Mouse (Mus musculus): ENCODE measurements at regions not wholly inside any gene's neighbourhood (a gene's known extent, or its start where the extent isn't known, plus 50 kb on each side); places are given as distances from the start of the nearest gene placed in this dataset.

DNA sequence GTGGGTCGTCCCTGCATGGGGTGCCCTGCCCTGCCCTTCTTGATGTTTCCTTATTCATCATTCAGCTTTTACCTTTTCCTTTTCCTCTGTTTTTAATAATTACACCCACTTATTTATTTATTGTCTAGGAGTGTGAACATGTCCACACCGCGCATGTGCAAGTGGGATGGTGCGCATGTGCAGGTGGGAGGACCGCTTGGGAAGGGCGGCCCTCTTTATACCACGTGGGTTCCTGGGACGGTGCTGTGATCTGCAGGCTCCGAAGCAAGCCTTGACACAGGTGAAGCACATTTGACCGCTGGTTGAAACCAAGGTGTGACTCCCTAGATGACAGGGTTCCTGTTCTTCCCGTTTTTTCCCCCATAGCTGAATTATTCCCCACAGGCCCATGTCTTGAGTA, 60.0 kb downstream of the Syf2 start:
- H3K9me3 ChIP-seq (replicated peaks; ENCODE audit: control insufficient read depth, low read length): no peaks in the 10 kb centered on the region
- H3K4me2 ChIP-seq (ENCODE audit: low read length): no peak overlapping the region
- 91% methylated on average over 11 of the region's 11 CpGs for WGBS
- ATAC-seq (no peak), DNase-seq (ENCODE audit: low spot score) (no peak)
- no peaks in the 10 kb centered on the region for H3K27me3 ChIP-seq (replicated peaks; ENCODE audit: control insufficient read depth, insufficient read depth, low read length)
- no peak overlapping the region for H3K4me3 ChIP-seq (ENCODE audit: low read depth, low read length)
- H3K4me1 ChIP-seq (ENCODE audit: control insufficient read depth, insufficient read depth, low read length): no peaks in the 10 kb centered on the region
- no peaks in the 10 kb centered on the region for H3K36me3 ChIP-seq (ENCODE audit: control insufficient read depth, insufficient read depth, low read length)
- no peak overlapping the region for H3K27ac ChIP-seq (ENCODE audit: low read depth, low read length)
- no peak overlapping the region for H3K9ac ChIP-seq (ENCODE audit: low read length)

DNA sequence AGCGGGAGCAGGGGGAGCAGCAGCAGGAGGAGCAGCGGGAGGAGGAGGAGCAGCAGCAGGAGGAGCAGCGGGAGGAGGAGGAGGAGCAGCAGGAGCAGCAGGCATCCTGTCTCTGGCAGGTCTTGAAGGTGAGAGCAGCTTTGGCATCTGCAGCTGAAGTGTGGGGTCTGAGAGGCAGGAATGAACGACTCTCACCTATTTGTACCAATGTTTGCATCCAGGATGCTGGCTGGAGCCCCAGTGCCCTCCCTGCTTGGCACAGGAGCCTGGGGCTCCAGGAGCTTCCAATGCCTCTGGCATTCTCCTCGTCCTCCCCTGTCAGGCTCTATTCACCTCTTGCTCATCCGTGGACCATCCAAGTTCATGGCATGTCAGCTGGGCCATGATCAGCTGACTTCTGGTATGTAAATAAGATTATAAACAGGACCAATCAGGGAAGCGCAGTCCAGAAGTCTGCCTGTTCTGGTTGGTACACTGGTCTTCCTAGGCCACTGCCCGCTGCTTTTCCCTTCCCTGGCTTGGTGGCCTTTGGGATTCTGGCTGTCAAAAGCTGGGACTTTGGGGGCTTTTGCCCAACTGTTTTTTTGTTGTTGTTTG, 62.9 kb downstream of the Syf2 start:
- H3K27ac ChIP-seq (ENCODE audit: low read depth, low read length): no peak overlapping the region
- ATAC-seq (no peak), DNase-seq (ENCODE audit: low spot score) (no peak)
- H3K4me1 ChIP-seq (ENCODE audit: control insufficient read depth, insufficient read depth, low read length): no peaks in the 10 kb centered on the region
- H3K27me3 ChIP-seq (replicated peaks; ENCODE audit: control insufficient read depth, insufficient read depth, low read length): no peaks in the 10 kb centered on the region
- H3K36me3 ChIP-seq (ENCODE audit: control insufficient read depth, insufficient read depth, low read length): no peaks in the 10 kb centered on the region
- H3K9ac ChIP-seq (ENCODE audit: low read length): no peak overlapping the region
- no peak overlapping the region for H3K4me2 ChIP-seq (ENCODE audit: low read length)
- H3K9me3 ChIP-seq (replicated peaks; ENCODE audit: control insufficient read depth, low read length): no peaks in the 10 kb centered on the region
- H3K4me3 ChIP-seq (ENCODE audit: low read depth, low read length): no peak overlapping the region
- 56% methylated on average over 8 of the region's 8 CpGs for WGBS

DNA sequence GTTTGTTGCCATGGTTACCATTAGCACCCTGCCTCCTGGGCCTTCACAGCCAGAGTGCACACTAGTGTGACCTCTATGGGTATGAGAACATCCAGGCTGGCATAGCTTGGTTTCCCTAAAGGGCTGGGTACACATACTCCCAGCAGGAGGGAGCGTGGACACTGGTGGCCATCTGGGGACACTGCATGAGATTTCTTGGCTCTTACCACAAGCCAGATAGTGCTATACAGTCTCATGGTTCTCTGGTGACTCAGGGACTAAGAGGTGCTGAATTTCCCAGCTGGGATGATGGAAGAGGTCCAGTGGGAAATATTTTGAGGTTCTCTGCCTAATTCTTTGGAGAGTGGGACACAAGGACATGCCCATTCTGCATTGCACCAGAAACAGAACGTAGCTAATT, 63.5 kb downstream of the Syf2 start:
- Histone ChIP-seq H3K9me3 (replicated peaks; ENCODE audit: control insufficient read depth, low read length) (no peaks in the 10 kb centered on the region), H3K36me3 (ENCODE audit: control insufficient read depth, insufficient read depth, low read length) (no peaks in the 10 kb centered on the region), H3K4me1 (ENCODE audit: control insufficient read depth, insufficient read depth, low read length) (no peaks in the 10 kb centered on the region; the same call in none of the 2 replicates), H3K27ac (ENCODE audit: low read depth, low read length) (no peak overlapping the region), H3K9ac (ENCODE audit: low read length) (no peak overlapping the region), H3K4me3 (ENCODE audit: low read depth, low read length) (no peak overlapping the region), H3K27me3 (replicated peaks; ENCODE audit: control insufficient read depth, insufficient read depth, low read length) (no peaks in the 10 kb centered on the region), H3K4me2 (ENCODE audit: low read length) (no peak overlapping the region)
- WGBS: 82% methylated on average over 2 of the region's 2 CpGs
- DNase-seq (ENCODE audit: low spot score): no peak
- no peak for ATAC-seq

DNA sequence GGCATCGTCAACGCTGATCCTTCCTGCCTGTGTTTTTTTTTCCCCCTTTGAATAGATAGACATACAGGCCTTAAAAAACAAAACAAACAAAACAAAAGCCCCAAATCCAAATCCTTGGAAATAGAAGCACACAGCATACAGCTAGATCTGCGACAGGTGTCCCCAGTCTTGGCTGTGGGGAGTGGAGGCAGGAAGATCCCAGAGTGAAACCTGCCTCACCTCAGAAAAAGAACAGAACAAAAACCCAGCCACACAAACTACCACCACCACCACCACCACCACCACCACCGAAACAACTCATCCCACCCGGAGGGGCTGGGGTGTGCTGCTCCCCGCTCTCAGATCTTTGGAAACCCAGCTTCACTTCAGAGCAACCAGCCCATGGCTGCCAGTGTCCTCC, 64.0 kb downstream of the Syf2 start:
- no peaks in the 10 kb centered on the region for H3K27me3 ChIP-seq (replicated peaks; ENCODE audit: control insufficient read depth, insufficient read depth, low read length)
- no peak for DNase-seq (ENCODE audit: low spot score)
- whole genome bisulfite sequencing: 86% methylated on average over 6 of the region's 6 CpGs
- no peak overlapping the region for H3K4me3 ChIP-seq (ENCODE audit: low read depth, low read length)
- no peak overlapping the region for H3K4me2 ChIP-seq (ENCODE audit: low read length)
- H3K9me3 ChIP-seq (replicated peaks; ENCODE audit: control insufficient read depth, low read length): no peaks in the 10 kb centered on the region
- ATAC-seq: no peak
- H3K36me3 ChIP-seq (ENCODE audit: control insufficient read depth, insufficient read depth, low read length): no peaks in the 10 kb centered on the region
- H3K27ac ChIP-seq (ENCODE audit: low read depth, low read length): no peak overlapping the region
- H3K9ac ChIP-seq (ENCODE audit: low read length): no peak overlapping the region
- H3K4me1 ChIP-seq (ENCODE audit: control insufficient read depth, insufficient read depth, low read length): peaks cover 3% of the 10 kb centered on the region

DNA sequence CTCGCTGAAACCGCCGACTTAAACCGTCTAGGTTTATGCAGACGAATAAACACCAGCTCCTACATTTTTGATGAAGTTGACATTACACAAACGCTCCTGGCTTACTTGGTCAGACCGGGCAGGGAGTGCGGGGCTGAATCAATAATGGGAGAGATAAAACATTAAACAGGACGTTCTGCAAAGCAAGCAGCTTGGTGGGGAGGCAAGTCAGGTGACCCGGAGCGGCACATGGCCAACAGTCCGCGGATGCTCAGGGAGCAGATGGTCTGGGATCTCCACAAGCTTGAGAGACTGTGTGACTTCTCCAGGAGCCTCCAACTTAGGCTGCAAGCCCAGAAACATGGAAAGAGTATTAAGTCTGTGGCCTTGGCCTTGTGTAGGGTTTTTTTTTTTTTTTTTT, 64.4 kb downstream of the Syf2 start:
- H3K9me3 ChIP-seq (replicated peaks; ENCODE audit: control insufficient read depth, low read length): no peaks in the 10 kb centered on the region
- H3K4me3 ChIP-seq (ENCODE audit: low read depth, low read length): no peak overlapping the region
- ATAC-seq (no peak), DNase-seq (ENCODE audit: low spot score) (peak; percentile 24)
- no peaks in the 10 kb centered on the region for H3K27me3 ChIP-seq (replicated peaks; ENCODE audit: control insufficient read depth, insufficient read depth, low read length)
- 77% methylated on average over 13 of the region's 13 CpGs for WGBS
- no peaks in the 10 kb centered on the region for H3K36me3 ChIP-seq (ENCODE audit: control insufficient read depth, insufficient read depth, low read length)
- H3K9ac ChIP-seq (ENCODE audit: low read length): no peak overlapping the region
- no peak overlapping the region for H3K27ac ChIP-seq (ENCODE audit: low read depth, low read length)
- no peak overlapping the region for H3K4me2 ChIP-seq (ENCODE audit: low read length)
- H3K4me1 ChIP-seq (ENCODE audit: control insufficient read depth, insufficient read depth, low read length): peaks cover 3% of the 10 kb centered on the region

DNA sequence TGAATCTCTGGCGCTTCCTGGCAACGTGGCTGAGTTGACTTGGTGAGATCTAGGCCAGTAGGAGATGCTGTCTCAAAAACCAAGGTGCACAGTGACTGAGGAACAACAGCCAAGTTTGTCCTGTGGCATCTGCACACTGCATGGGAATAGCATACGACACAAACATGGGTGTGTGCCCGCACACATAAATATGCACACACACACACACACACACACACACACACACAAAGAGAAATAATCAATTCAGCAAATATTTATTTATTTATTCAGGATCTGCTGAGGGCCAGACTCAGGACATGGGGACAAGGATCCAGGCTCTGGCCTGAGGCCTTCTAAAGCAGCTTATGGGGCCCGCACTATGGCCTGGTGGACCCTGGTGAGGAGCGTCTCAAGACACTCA, 65.4 kb downstream of the Syf2 start:
- ATAC-seq (no peak), DNase-seq (ENCODE audit: low spot score) (no peak)
- no peak overlapping the region for H3K27ac ChIP-seq (ENCODE audit: low read depth, low read length)
- H3K36me3 ChIP-seq (ENCODE audit: control insufficient read depth, insufficient read depth, low read length): no peaks in the 10 kb centered on the region
- no peak overlapping the region for H3K4me2 ChIP-seq (ENCODE audit: low read length)
- no peak overlapping the region for H3K9ac ChIP-seq (ENCODE audit: low read length)
- H3K27me3 ChIP-seq (replicated peaks; ENCODE audit: control insufficient read depth, insufficient read depth, low read length): no peaks in the 10 kb centered on the region
- H3K4me3 ChIP-seq (ENCODE audit: low read depth, low read length): no peak overlapping the region
- WGBS: 88% methylated on average over 6 of the region's 6 CpGs
- no peaks in the 10 kb centered on the region for H3K9me3 ChIP-seq (replicated peaks; ENCODE audit: control insufficient read depth, low read length)
- H3K4me1 ChIP-seq (ENCODE audit: control insufficient read depth, insufficient read depth, low read length): peaks cover 3% of the 10 kb centered on the region

DNA sequence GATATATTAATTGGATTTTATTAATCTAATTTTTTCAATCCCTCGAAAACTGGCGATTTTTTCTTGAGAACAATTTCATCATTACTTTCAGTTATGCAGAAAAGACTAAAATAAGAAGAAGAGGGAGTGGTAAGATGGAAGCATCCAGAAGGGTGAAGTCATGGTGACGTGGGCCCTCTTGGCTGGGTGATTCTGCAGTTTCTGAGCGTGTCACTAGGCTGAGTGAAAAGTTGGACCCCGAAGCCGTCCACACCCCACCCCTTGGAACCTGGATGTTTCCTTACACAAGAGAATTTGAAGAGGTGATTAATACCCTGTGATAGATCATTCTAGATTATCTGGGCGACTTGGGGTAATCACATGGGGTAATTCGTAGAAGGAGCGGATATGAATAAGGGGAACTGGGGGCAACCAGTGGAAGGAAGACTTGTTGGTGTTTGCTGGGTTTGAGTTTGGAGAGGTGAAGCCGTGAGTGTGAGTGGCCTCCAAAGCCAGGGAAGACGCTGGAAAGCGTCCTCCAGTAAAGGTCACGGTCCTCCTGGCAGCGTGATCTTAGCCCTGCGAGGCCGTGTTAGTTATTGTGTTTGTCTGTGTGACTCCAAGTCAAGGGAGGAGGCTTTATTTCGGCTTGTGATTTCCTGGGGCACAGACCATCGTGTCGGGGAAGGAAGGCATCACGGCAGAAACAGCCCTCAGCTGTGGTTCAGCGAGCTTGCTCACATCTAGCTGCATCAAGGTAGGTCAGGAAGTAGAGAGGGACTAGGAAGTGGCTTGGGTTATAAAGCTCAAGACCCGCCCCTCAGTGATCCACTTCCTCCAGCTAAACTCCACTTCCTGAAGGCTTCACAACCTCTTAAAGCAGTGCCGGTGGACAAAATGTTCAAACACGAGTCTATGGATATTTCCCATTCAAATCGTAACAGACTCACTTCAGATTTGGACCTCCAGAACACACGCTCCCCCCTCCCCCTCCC, 67.0 kb downstream of the Syf2 start:
- Histone ChIP-seq H3K4me1 (ENCODE audit: control insufficient read depth, insufficient read depth, low read length) (peaks cover 3% of the 10 kb centered on the region), H3K27ac (ENCODE audit: low read depth, low read length) (no peak overlapping the region), H3K36me3 (ENCODE audit: control insufficient read depth, insufficient read depth, low read length) (no peaks in the 10 kb centered on the region), H3K4me2 (ENCODE audit: low read length) (no peak overlapping the region), H3K9me3 (replicated peaks; ENCODE audit: control insufficient read depth, low read length) (no peaks in the 10 kb centered on the region), H3K4me3 (ENCODE audit: low read depth, low read length) (no peak overlapping the region), H3K9ac (ENCODE audit: low read length) (no peak overlapping the region), H3K27me3 (replicated peaks; ENCODE audit: control insufficient read depth, insufficient read depth, low read length) (no peaks in the 10 kb centered on the region)
- 90% methylated on average over 26 of the region's 26 CpGs for WGBS
- DNase-seq (ENCODE audit: low spot score) (no peak), ATAC-seq (no peak)

DNA sequence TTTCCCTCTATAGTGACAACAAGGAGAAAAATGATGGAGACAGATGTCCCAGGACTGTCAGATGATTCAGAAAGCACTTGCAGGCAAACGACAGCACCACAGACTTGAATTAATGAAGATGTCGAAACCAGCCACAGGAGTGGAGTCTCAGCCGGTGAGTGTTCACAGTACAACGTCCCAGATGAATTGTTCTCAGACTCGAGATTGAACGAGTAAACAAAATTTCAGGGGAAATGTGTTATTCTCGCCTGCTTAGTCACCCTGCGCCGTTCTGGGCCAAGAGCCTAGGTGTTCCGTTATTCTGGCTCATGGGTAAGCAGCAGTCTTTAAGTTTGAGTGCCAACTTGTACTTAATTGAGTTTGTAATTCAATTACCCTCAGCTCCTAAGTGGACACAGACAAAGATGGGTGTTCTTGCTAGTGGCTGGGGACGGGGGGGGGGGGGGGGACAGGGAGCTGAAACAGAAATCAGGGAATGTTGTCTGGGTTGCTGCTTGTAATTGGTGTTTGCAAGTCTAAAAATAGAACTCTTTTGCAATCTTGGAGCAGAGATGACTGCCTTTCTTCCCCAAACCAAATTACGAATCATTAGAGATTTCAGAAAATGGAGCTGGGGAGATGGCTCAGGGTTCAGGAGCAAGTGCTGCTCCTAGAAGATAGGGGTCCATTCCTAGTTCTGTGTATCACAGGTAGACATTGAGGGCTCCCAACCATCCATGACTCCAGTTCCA, 68.4 kb downstream of the Syf2 start:
- no peak overlapping the region for H3K4me3 ChIP-seq (ENCODE audit: low read depth, low read length)
- H3K36me3 ChIP-seq (ENCODE audit: control insufficient read depth, insufficient read depth, low read length): no peaks in the 10 kb centered on the region
- 0 out of 2 replicates have a peak overlapping the region, but pooled peaks have one; percentile 27 for H3K27ac ChIP-seq (ENCODE audit: low read depth, low read length)
- no peak overlapping the region for H3K4me2 ChIP-seq (ENCODE audit: low read length)
- no peaks in the 10 kb centered on the region for H3K9me3 ChIP-seq (replicated peaks; ENCODE audit: control insufficient read depth, low read length)
- H3K9ac ChIP-seq (ENCODE audit: low read length): no peak overlapping the region
- DNase-seq (ENCODE audit: low spot score) (peak; percentile 74), ATAC-seq (peak; percentile 50; the same call in 1 of the 2 replicates)
- no peaks in the 10 kb centered on the region for H3K27me3 ChIP-seq (replicated peaks; ENCODE audit: control insufficient read depth, insufficient read depth, low read length)
- peaks cover 3% of the 10 kb centered on the region for H3K4me1 ChIP-seq (ENCODE audit: control insufficient read depth, insufficient read depth, low read length)
- WGBS: 27% methylated on average over 12 of the region's 12 CpGs
